Mouse (Mus musculus) liver, embryonic 13.5 days (tissue): ENCODE measurements around the gene Sdc4. TPM values are rescaled to one million over a fixed set of nuclear protein-coding genes. Genes with fewer than 3 reads are reported as not detected.

Experiments
- ATAC-seq: fragments of 200-750 bp; cut with Nextera tagmentation; 2 replicates; pipeline ENCODE4 v1.8.0; 2017; ENCODE audit warnings: low read depth, mild to moderate bottlenecking, moderate number of reproducible peaks, moderate library complexity
- DNase-seq: peaks from one replicate; pipeline ENCODE4 v3.0.0; 2022
- H3K27ac ChIP-seq: fragments of 300-500 bp; sonication (generic); 2 replicates; pipeline ENCODE4 v1.5.1; 2015; ENCODE audit warnings: moderate library complexity, mild to moderate bottlenecking, inconsistent platforms
- H3K27me3 ChIP-seq: fragments of 300-500 bp; sonication (generic); 2 replicates; pipeline ENCODE4 v1.6.1; 2015; ENCODE audit warnings: mild to moderate bottlenecking, inconsistent platforms
- H3K36me3 ChIP-seq: fragments of 300-500 bp; sonication (generic); 2 replicates; pipeline ENCODE4 v1.6.1; 2015; ENCODE audit warnings: mild to moderate bottlenecking, inconsistent platforms
- H3K4me1 ChIP-seq: fragments of 300-500 bp; sonication (generic); replicated peaks from 2 replicates; pipeline ENCODE4 v1.6.1; 2015; ENCODE audit warnings: inconsistent platforms
- H3K4me2 ChIP-seq: fragments of 300-500 bp; sonication (generic); 2 replicates; pipeline ENCODE4 v1.6.1; 2015; ENCODE audit warnings: inconsistent platforms, mild to moderate bottlenecking, moderate library complexity
- H3K4me3 ChIP-seq: fragments of 300-500 bp; sonication (generic); replicated peaks from 2 replicates; pipeline ENCODE4 v1.5.1; 2015; ENCODE audit warnings: mild to moderate bottlenecking, inconsistent platforms
- H3K9ac ChIP-seq: fragments of 300-500 bp; sonication (generic); 2 replicates; pipeline ENCODE4 v1.6.1; 2015; ENCODE audit warnings: mild to moderate bottlenecking, inconsistent platforms
- H3K9me3 ChIP-seq: fragments of 300-500 bp; sonication (generic); replicated peaks from 2 replicates; pipeline ENCODE4 v1.6.1; 2016; ENCODE audit warnings: inconsistent platforms
- WGBS: fragments of 180-500 bp; shearing (Covaris S2); methylation state at CpG from one replicate; pipeline ENCODE4 v1.1.7; 2015; ENCODE audit not compliant: insufficient replicate concordance; 5-methylcytosine and 5-hydroxymethylcytosine counted together
- polyA plus RNA-seq: library from polyadenylated mRNA; unstranded; fragments of >200 nt; fragmentation: Nextera tagmentation; extraction: Ambion mirVana; gene quantifications from 2 replicates; pipeline ENCODE4 v1.2.1, GENCODE M21; 2015

Gene Sdc4
- polyA plus RNA-seq, 1 experiment from 2014 or later: 33.6 TPM

DNA sequence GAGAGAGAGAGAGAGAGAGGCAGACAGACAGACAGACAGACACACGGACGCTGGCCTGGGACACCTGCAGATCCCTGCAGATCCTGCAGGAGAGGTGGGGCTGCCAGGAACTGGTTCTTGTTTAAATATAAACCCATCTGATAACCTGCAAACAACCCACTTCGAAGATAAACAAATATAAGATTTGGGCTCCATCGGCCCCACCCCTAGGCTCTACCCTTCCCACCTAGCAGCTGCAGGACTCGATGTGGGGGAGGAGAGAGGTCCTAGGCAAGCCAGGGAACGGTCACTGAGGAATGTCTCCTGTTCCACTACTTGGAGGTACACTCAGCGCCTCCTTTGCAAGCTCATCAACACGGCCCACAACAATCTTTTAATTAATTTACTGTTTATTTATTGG is 5.4 kb downstream of the Sdc4 start:
- no peaks in the 10 kb centered on the region for H3K36me3 ChIP-seq
- H3K4me3 ChIP-seq: no peak overlapping the region
- peak overlapping the region; percentile 45 for H3K4me2 ChIP-seq
- no peak for DNase-seq
- H3K27me3 ChIP-seq: peaks cover 45% of the 10 kb centered on the region
- H3K9ac ChIP-seq: no peak overlapping the region
- peaks cover 40% of the 10 kb centered on the region for H3K4me1 ChIP-seq
- H3K27ac ChIP-seq: no peak overlapping the region; the same call in 1 of the 2 replicates
- H3K9me3 ChIP-seq: no peaks in the 10 kb centered on the region
- ATAC-seq: peak; percentile 36
- WGBS: 35% methylated on average over 8 of the region's 8 CpGs

DNA sequence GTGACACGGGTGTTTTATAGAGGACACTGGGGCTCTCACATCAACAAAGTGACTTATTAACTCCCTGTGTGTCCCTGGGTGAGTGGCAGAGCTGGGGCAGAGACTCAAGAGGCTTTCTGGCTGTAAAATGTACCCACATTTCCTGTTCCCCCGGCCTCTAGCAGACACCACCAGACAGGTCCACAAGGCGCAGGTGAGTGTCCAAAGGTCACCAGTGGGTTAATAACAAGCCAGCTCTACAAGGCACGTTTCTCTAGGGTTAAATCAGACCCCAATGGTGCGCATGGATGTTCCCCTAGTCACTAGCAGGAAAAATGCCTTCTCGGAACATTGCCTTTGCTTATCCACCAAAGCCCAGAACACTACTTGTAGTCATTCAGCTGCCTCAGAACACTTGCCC is 6.0 kb downstream of the Sdc4 start:
- H3K9ac ChIP-seq: no peak overlapping the region
- no peak for ATAC-seq
- H3K27me3 ChIP-seq: peaks cover 40% of the 10 kb centered on the region
- H3K4me1 ChIP-seq: peaks cover 40% of the 10 kb centered on the region
- H3K4me2 ChIP-seq: peak overlapping the region; percentile 45
- no peaks in the 10 kb centered on the region for H3K36me3 ChIP-seq
- peak overlapping the region; percentile 59 for H3K27ac ChIP-seq
- H3K4me3 ChIP-seq: no peak overlapping the region; the same call in 1 of the 2 replicates
- no peaks in the 10 kb centered on the region for H3K9me3 ChIP-seq
- no peak for DNase-seq
- 36% methylated on average over 6 of the region's 6 CpGs for WGBS

DNA sequence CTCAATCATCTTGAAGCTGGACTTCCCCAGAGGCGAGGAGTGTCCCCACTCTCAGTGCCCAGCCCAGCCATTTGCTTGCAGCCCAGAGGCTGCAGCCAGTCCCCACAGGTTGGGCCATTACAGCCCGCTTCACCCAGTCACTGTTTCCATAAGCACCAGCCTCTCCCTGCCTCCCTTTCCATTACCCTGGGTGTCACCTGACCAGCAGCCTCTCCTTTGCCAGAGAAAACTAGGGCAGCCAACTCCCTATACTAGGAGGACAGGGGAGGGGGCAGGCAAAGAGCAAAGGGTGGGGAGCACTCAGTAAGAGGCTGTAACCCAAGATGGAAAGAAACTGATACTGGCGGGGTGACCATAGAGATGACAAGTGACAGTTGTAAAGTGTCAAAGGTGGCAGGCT is 6.7 kb downstream of the Sdc4 start:
- Histone ChIP-seq H3K27me3 (peaks cover 32% of the 10 kb centered on the region), H3K27ac (peak overlapping the region; percentile 59), H3K4me1 (peaks cover 40% of the 10 kb centered on the region), H3K9ac (no peak overlapping the region), H3K4me2 (peak overlapping the region; percentile 45), H3K9me3 (no peaks in the 10 kb centered on the region), H3K36me3 (no peaks in the 10 kb centered on the region), H3K4me3 (no peak overlapping the region)
- DNase-seq (no peak), ATAC-seq (peak; percentile 15; the same call in 1 of the 2 replicates)
- 25% methylated on average over 3 of the region's 3 CpGs for WGBS

DNA sequence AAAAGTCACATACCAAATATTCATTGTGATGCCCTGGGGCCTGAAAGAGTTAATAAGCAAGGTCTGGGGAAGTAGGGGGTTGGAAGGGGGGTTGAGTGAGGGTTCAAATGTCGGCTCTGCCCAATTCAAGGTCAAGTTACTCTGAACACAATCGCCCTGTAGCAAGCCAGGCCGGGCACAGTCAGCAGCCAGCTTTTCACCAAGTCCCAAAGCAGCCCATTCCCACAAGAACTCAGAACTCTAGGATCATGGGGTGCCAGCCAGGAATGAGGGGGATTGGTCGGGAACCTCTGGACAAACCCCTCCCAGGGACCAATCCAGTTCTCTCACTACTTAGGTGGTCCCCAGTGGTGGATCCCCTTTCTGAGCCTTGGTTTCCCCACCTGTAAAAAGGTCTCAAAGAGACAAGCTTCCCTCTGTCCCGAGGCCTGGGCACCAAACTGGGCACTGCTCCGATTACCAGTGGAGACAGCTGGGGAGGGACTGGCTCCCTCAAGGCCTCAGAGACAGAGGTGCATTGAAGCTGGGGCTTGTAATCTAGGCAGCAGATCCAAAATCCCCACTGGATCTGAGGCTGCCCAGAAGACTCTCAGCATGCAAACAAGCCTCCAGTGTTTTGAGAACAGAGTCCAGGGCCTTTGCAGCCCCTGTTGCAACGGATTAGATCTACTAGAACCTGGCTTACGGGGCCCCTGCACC is 7.3 kb downstream of the Sdc4 start:
- Histone ChIP-seq H3K36me3 (no peaks in the 10 kb centered on the region), H3K27me3 (peaks cover 26% of the 10 kb centered on the region), H3K27ac (peak overlapping the region; percentile 59), H3K4me2 (peak overlapping the region; percentile 45), H3K4me3 (no peak overlapping the region), H3K9ac (0 out of 2 replicates have a peak overlapping the region, but pooled peaks have one; percentile 0), H3K9me3 (no peaks in the 10 kb centered on the region), H3K4me1 (peaks cover 43% of the 10 kb centered on the region)
- DNase-seq (no peak), ATAC-seq (no peak)
- WGBS: 22% methylated on average over 8 of the region's 8 CpGs

DNA sequence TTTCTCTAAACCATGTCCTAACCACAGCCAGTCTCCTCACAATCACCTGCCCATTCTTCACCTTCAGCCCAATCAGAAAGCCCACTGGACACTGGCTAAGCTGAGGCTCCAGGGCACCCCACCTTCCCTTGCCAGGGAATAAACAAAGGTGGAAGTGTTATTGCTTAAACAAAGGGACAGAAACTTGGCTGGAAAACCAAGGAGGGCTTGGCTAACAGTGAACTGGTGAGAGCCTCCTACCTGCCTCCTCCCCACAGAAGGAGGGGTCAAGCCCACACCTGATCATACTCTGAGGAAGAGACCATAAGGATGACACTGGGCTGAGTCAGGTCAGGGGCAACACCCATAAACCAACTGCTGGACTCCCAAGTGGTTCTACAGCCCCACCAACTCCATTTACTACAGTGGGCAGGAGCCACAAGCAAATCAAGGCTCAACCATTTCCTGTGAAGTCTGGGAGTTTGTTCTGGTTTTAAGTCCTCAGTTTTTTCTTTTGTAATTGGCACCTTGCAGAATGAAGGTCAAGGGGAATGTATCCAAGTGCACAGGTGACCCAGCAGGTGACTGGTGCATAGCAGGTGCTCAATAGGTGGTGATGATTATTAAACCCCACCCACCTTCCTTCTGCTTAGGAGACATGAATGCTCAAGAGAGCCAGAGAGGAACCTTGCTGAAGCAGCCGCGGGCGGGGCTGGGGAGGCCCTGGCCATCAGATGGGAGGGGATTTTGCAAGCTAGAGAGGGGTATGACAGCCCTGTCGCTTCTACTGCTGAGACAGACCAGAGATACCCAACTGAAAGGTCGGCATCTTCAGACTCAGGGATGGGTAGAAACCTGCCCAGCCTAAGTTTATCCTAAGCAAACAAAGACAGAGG is 8.2 kb downstream of the Sdc4 start:
- WGBS: 9% methylated on average over 5 of the region's 5 CpGs
- no peak overlapping the region for H3K4me3 ChIP-seq
- peaks cover 25% of the 10 kb centered on the region for H3K27me3 ChIP-seq
- no peaks in the 10 kb centered on the region for H3K36me3 ChIP-seq
- no peak overlapping the region for H3K9ac ChIP-seq
- H3K27ac ChIP-seq: no peak overlapping the region; the same call in 1 of the 2 replicates
- DNase-seq: no peak
- no peaks in the 10 kb centered on the region for H3K9me3 ChIP-seq
- H3K4me1 ChIP-seq: peaks cover 42% of the 10 kb centered on the region
- no peak for ATAC-seq
- H3K4me2 ChIP-seq: peak overlapping the region; percentile 6; the same call in 1 of the 2 replicates

DNA sequence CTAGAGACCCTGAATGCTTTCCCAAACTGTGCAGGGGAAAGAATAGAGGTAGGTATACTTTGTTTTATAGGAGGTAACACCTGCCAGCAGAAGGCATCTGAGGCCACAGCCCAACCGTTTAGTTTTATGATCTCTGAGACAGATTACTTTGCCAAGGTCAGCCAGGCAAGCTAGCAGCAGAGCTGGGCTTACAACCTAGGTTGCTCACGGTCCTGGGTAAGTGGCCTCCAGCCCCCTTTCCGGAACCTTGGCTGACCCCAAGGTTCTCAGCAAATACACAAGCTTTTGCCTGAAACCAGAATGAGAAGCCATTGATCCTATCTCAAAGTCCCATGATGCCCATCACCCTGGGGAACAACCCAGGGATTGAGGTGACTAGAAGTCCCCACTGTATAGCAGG is 9.0 kb downstream of the Sdc4 start:
- ATAC-seq (no peak), DNase-seq (no peak)
- Histone ChIP-seq H3K27ac (0 out of 2 replicates have a peak overlapping the region, but pooled peaks have one; percentile 4), H3K4me1 (peaks cover 38% of the 10 kb centered on the region), H3K4me3 (no peak overlapping the region), H3K9me3 (no peaks in the 10 kb centered on the region), H3K9ac (no peak overlapping the region), H3K4me2 (peak overlapping the region; percentile 17; the same call in 1 of the 2 replicates), H3K36me3 (no peaks in the 10 kb centered on the region), H3K27me3 (peaks cover 30% of the 10 kb centered on the region)
- WGBS: 51% methylated on average over 3 of the region's 3 CpGs

DNA sequence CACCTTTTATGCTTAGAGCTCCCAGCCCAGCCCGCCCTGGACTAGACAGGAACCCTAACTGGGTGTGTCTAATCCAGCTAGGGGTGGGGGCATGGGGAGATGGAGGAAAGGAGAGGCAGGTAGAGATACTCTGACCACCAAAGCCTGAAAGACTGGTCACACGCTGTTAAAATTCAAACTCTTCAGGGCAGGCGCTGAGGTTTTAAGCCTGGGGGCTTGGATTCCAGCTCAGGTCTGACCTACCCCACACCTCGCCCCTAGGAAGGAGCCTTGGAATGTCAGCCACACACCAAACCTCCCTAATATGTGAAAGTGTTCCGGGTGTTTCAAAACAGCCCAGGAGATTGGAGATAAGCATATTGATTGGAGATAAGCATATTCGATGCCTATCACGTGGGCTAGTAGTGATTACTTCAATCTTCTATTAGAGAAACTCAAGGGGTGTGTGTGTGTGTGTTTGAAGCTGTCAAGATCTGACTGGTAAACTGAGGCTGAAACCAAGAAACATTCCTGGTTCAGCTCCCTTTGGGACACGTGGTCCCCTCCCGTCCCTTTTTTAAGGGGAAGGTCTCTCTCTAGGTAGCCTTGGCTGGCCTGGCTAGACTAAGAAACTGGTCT is 10.3 kb downstream of the Sdc4 start:
- Histone ChIP-seq H3K9ac (no peak overlapping the region), H3K4me1 (peaks cover 31% of the 10 kb centered on the region), H3K27me3 (peaks cover 42% of the 10 kb centered on the region), H3K4me3 (no peak overlapping the region), H3K4me2 (peak overlapping the region; percentile 44), H3K9me3 (no peaks in the 10 kb centered on the region), H3K36me3 (no peaks in the 10 kb centered on the region; the same call in 1 of the 2 replicates), H3K27ac (peak overlapping the region; percentile 77)
- DNase-seq: no peak
- 54% methylated on average over 9 of the region's 9 CpGs for WGBS
- no peak for ATAC-seq

DNA sequence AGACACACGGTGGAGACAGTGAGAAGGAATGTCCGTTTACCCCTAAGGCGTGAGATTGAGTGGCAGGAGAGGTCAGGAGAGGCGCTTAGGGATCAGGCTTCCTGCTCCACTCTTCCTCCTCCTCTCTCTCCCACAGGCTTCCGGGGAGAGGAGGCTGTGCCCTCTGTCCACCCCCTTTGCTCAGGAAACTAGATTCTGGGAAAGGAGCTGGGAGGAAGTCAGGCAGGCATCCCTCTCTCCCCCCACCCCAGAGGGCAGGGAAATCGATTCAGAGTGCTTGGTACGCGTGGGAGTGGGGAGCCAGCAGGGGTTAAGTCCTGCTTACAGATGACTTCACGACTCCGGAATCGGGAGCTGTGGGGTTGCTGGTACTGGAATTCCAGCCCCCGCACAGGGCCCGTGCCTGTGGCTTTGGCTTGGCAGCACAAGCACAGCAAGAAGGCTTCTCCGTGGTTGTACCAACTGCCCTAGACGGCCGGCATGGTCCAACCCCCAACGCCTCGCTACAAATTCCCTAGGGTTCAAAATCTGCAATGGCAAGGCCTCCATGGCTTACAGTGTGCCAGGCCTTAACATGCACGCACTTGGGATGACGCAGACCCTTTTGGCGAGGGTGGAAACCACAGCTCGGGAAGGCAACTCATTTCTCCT is 11.0 kb downstream of the Sdc4 start:
- Histone ChIP-seq H3K9ac (no peak overlapping the region), H3K27ac (peak overlapping the region; percentile 77), H3K4me3 (no peak overlapping the region), H3K9me3 (no peaks in the 10 kb centered on the region), H3K27me3 (peaks cover 44% of the 10 kb centered on the region), H3K36me3 (peaks cover 3% of the 10 kb centered on the region; the same call in 1 of the 2 replicates), H3K4me1 (peaks cover 31% of the 10 kb centered on the region), H3K4me2 (peak overlapping the region; percentile 44)
- DNase-seq (no peak), ATAC-seq (no peak)
- WGBS: 18% methylated on average over 22 of the region's 22 CpGs

DNA sequence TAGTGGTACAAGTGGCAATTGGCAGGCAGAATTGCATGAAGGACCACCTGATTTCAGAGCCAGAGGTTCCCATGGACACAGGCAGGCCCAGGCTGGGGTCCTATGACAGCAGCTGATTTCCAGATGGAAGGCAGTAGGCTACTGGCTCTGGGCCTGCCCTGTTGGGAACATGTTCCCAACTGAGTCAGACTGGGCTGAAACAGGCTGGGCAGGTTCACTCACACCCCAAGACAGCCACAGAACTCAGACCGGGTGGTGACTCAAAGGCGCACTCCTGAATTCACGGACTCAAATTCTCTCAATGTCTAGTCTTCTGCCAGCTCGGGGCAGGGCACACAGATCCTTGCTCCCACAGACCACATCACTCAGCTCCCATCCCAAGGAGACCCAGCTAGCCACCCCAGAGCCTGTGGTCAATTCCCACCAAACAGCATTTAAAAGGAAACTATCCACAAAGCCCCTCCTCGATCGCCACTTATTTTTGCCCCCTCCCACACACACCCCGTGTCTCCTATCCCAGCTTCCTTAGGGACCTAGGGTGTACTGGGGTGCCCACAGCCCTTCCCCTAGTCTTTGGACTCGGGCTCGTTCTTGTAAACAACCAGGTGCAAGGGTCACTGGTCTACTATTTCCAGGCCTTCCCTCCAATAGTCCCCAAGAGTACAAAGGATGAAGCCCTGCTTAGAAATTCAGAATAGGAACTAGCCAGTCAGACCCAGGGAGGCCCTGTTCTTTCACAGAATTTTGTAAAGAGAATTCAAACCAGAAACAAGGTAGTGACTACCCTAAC is 11.8 kb downstream of the Sdc4 start:
- no peak for DNase-seq
- ATAC-seq: 0 out of 2 replicates have a peak, but pooled peaks have one; percentile 41
- peaks cover 39% of the 10 kb centered on the region for H3K27me3 ChIP-seq

DNA sequence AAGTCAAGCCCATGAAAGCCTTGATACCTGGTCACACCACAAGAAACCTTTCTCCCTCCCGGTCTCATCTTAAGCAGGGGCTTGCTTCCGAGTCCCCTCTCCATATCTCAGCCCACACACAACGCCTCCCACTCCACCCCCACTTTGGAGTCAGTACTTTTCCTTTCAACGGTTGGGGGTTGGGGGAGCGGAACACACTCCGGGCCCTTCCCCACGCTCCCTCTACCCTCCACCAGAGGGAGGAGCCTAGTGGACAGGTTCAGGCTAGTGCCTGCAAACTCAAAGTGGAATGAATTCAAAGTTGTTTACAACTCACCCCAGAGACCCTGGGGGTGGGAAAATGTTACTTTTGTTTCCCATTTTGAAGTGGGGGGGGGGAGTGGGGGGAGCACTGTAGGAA is 13.0 kb downstream of the Sdc4 start:
- peaks cover 43% of the 10 kb centered on the region for H3K27me3 ChIP-seq
- H3K4me3 ChIP-seq: no peak overlapping the region
- H3K27ac ChIP-seq: no peak overlapping the region
- H3K9ac ChIP-seq: no peak overlapping the region
- whole genome bisulfite sequencing: 6% methylated on average over 7 of the region's 7 CpGs
- H3K9me3 ChIP-seq: no peaks in the 10 kb centered on the region
- H3K4me1 ChIP-seq: peaks cover 23% of the 10 kb centered on the region
- no peak for ATAC-seq
- no peak for DNase-seq
- peaks cover 8% of the 10 kb centered on the region; the same call in 1 of the 2 replicates for H3K36me3 ChIP-seq
- peak overlapping the region; percentile 26; the same call in 1 of the 2 replicates for H3K4me2 ChIP-seq

More for the DNA sequence above, 11.8 kb downstream of the Sdc4 start:
- peaks cover 4% of the 10 kb centered on the region; the same call in 1 of the 2 replicates for H3K36me3 ChIP-seq
- H3K9ac ChIP-seq: no peak overlapping the region
- no peaks in the 10 kb centered on the region for H3K9me3 ChIP-seq
- 56% methylated on average over 9 of the region's 9 CpGs for WGBS
- peak overlapping the region; percentile 77 for H3K27ac ChIP-seq
- no peak overlapping the region for H3K4me3 ChIP-seq
- peaks cover 29% of the 10 kb centered on the region for H3K4me1 ChIP-seq
- H3K4me2 ChIP-seq: peak overlapping the region; percentile 44
